ENCODE assay signal across 11 mouse cellular contexts in the genomic region with DNA sequence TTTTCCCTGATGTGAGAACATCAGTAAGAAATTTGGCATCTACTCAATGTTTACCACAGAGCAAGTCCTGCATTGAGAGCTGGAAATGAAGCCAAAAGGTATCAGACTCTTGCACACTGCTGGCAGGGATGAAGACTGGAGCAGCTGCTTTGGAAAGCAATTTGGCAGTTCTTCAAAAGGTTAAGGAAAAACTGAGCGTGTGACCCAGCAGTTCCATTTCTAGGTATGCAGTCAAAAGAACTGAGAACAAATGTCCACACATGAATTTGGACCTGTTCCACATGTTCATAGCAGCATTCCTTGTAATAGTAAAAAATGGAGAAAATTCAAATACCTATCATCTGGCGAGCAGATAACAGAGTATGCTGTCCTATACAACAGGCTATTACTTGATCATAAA. TPM values are rescaled to one million over a fixed set of nuclear protein-coding genes. Genes with fewer than 3 reads are reported as not detected.
A peak's percentile ranks its signal among the peaks of the same experiment; 100 is the strongest.
DNase-seq lines count a peak whose midpoint lies in the region; ATAC-seq and TF ChIP-seq lines count a peak whose summit lies in the region.
"Had no signal": no experiment of that assay in that cellular context is flagged by ENCODE, and none has a peak within 500 bp of the region (broad histone marks: within the 10 kb centered on the region; RNA-seq: fewer than 3 reads in every experiment).

No protein-coding gene starts in this region.

- no peak for TF ChIP-seq CTCF in bone marrow macrophage, adult 2 months (IDR thresholded peaks at IDR 0.05; ENCODE audit: low read depth, low read length)

- no peaks in the 10 kb centered on the region for H3K4me1 ChIP-seq in kidney, embryonic 14.5 days (ENCODE audit: control insufficient read depth, insufficient read depth, low read length)
- peaks cover 65% of the 10 kb centered on the region for H3K4me1 ChIP-seq in bone marrow macrophage, adult 2 months (ENCODE audit: control insufficient read depth, insufficient read depth, low read length)

- H3K9ac ChIP-seq in kidney, embryonic 14.5 days (ENCODE audit: low read depth, low read length) = no peak overlapping the region
- H3K9ac ChIP-seq: neural tube, embryonic 15.5 days had no signal

- H3K36me3 ChIP-seq in kidney, embryonic 14.5 days (ENCODE audit: control insufficient read depth, insufficient read depth, low read length) = no peaks in the 10 kb centered on the region
- H3K36me3 ChIP-seq: neural tube, embryonic 15.5 days had no signal

- peak; percentile 44 for DNase-seq in kidney, adult 18-20 months
- DNase-seq in cerebellum, postnatal 25 days = peak; percentile 49 to 57
- peak; percentile 45 for DNase-seq in lung, postnatal 10 days
- no peak for DNase-seq in embryo, embryonic 10.5 days (ENCODE audit: low spot score)
- DNase-seq in right cerebral cortex, postnatal 36 days (ENCODE audit: low spot score in 2 of 2) = no peak
- DNase-seq in ovary, postnatal 10 days (ENCODE audit: low spot score) = no peak
- DNase-seq: adrenal gland, postnatal 25 days had no signal

- no peak for TF ChIP-seq POLR2A in bone marrow macrophage, adult 2 months (IDR thresholded peaks at IDR 0.05; ENCODE audit: borderline replicate concordance, low read depth, low read length)

- H3K4me3 ChIP-seq in kidney, embryonic 14.5 days (ENCODE audit: low read length) = no peak overlapping the region
- H3K4me3 ChIP-seq in bone marrow macrophage, adult 2 months (ENCODE audit: insufficient read depth, low read length) = no peak overlapping the region
- H3K4me3 ChIP-seq: neural tube, embryonic 15.5 days had no signal

- H3K4me2 ChIP-seq in kidney, embryonic 14.5 days (replicated peaks; ENCODE audit: low read depth, low read length) = no peak overlapping the region
- H3K4me2 ChIP-seq: liver, embryonic 11.5 days; neural tube, embryonic 15.5 days had no signal

- H3K27me3 ChIP-seq in kidney, embryonic 14.5 days (ENCODE audit: control insufficient read depth, insufficient read depth, low read length) = no peaks in the 10 kb centered on the region
- H3K27me3 ChIP-seq: neural tube, embryonic 15.5 days had no signal

- WGBS in kidney, embryonic 14.5 days = 87% methylated on average over 2 of the region's 2 CpGs

- H3K9me3 ChIP-seq in kidney, embryonic 14.5 days (ENCODE audit: control insufficient read depth, low read length) = no peaks in the 10 kb centered on the region
- H3K9me3 ChIP-seq: neural tube, embryonic 15.5 days had no signal

- no peak overlapping the region for H3K27ac ChIP-seq in kidney, embryonic 14.5 days (ENCODE audit: low read depth, low read length)
- peak overlapping the region; percentile 51 for H3K27ac ChIP-seq in bone marrow macrophage, adult 2 months (ENCODE audit: insufficient read depth, low read depth, low read length)
- H3K27ac ChIP-seq: neural tube, embryonic 15.5 days had no signal

- no peak for ATAC-seq in kidney, embryonic 14.5 days (ENCODE audit: low FRiP score, low TSS enrichment)

RNA-seq across cellular contexts. Expression of a gene that starts 39.3 kb away (rescaled TPM):
- 18.3 and 22.0 TPM in 2 replicates for polyA plus RNA-seq in kidney, embryonic 14.5 days (2014; fragmentation: Nextera tagmentation; extraction: Ambion mirVana)
- 73.2 and 80.4 TPM in 2 replicates for polyA plus RNA-seq in bone marrow macrophage, adult 2 months (2012; ENCODE audit: insufficient read depth, insufficient read length, missing spikeins)

RNA-seq across cellular contexts. Expression of a gene that starts 47.2 kb away (rescaled TPM):
- 85.7 and 92.5 TPM in 2 replicates for polyA plus RNA-seq in kidney, embryonic 14.5 days (2014; fragmentation: Nextera tagmentation; extraction: Ambion mirVana)
- 54.3 and 57.8 TPM in 2 replicates for polyA plus RNA-seq in bone marrow macrophage, adult 2 months (2012; ENCODE audit: insufficient read depth, insufficient read length, missing spikeins)

Comparison
In these comparisons a context has a peak if more than half of its experiments do, and no peak if none do; other contexts are left out.
1. DNase-seq: peak in kidney, adult 18-20 months (single experiment), cerebellum, postnatal 25 days (2 of 2) and lung, postnatal 10 days (single experiment); none in embryo, embryonic 10.5 days (single experiment), right cerebral cortex, postnatal 36 days (0 of 2) and ovary, postnatal 10 days (single experiment).